Mouse (Mus musculus) liver, embryonic 16.5 days (tissue): ENCODE measurements around the gene Gatm. TPM values are rescaled to one million over a fixed set of nuclear protein-coding genes. Genes with fewer than 3 reads are reported as not detected.
A peak's percentile ranks its signal among the peaks of the same experiment; 100 is the strongest.

Experiments
- ATAC-seq: fragments of 200-750 bp; cut with Nextera tagmentation; 2 replicates; pipeline ENCODE4 v1.8.0; 2017; ENCODE audit warnings: low read depth, mild to moderate bottlenecking, moderate number of reproducible peaks, moderate library complexity
- H3K27ac ChIP-seq: fragments of 300-500 bp; sonication (generic); 2 replicates; pipeline ENCODE4 v1.5.1; 2014; ENCODE audit warnings: mild to moderate bottlenecking, low read length
- H3K27me3 ChIP-seq: fragments of 300-500 bp; sonication (generic); 2 replicates; pipeline ENCODE4 v1.6.1; 2014; ENCODE audit warnings: low read depth, low read length, mixed read lengths; ENCODE audit not compliant: control insufficient read depth, insufficient read depth
- H3K36me3 ChIP-seq: fragments of 300-500 bp; sonication (generic); 2 replicates; pipeline ENCODE4 v1.6.1; 2014; ENCODE audit warnings: mild to moderate bottlenecking; ENCODE audit not compliant: control insufficient read depth, insufficient read depth
- H3K4me1 ChIP-seq: fragments of 300-500 bp; sonication (generic); 2 replicates; pipeline ENCODE4 v1.6.1; 2014; ENCODE audit warnings: low read depth, low read length, mixed read lengths; ENCODE audit not compliant: control insufficient read depth
- H3K4me2 ChIP-seq: fragments of 300-500 bp; sonication (generic); 2 replicates; pipeline ENCODE4 v1.6.1; 2014; ENCODE audit warnings: low read depth, low read length, mixed read lengths
- H3K4me3 ChIP-seq: fragments of 300-500 bp; sonication (generic); 2 replicates; pipeline ENCODE4 v1.5.1; 2014; ENCODE audit warnings: low read depth, mild to moderate bottlenecking, low read length
- H3K9ac ChIP-seq: fragments of 300-500 bp; sonication (generic); 2 replicates; pipeline ENCODE4 v1.6.1; 2014; ENCODE audit warnings: low read depth, low read length
- H3K9me3 ChIP-seq: fragments of 300-500 bp; sonication (generic); replicated peaks from 2 replicates; pipeline ENCODE4 v1.6.1; 2016; ENCODE audit warnings: low read length; ENCODE audit not compliant: control insufficient read depth
- WGBS: fragments of 180-500 bp; shearing (Covaris S2); extraction: QIAGEN DNeasy Blood & Tissue Kit; methylation state at CpG from one replicate; pipeline ENCODE4 v1.1.7; 2014; ENCODE audit not compliant: insufficient replicate concordance; 5-methylcytosine and 5-hydroxymethylcytosine counted together
- polyA plus RNA-seq: library from polyadenylated mRNA; unstranded; fragments of >200 nt; fragmentation: Nextera tagmentation; extraction: Ambion mirVana; gene quantifications from 2 replicates; pipeline ENCODE4 v1.2.1, GENCODE M21; 2015

Gatm gene
- polyA plus RNA-seq: 27.4 and 29.7 TPM in 2 replicates

GRCm38 (mm10) chr2:122610746-122611653 lies at the start of gene Gatm:
Gene Gatm, minus strand, starts transcription at chr2:122611303.
- Histone ChIP-seq H3K27ac (no peak within 1 kb of the TSS), H3K4me1 (no peaks in the 10 kb centered on the region; the same call in 1 of the 2 replicates), H3K4me2 (peak within 1 kb of the TSS; percentile 75), H3K4me3 (peak within 1 kb of the TSS; percentile 59), H3K9me3 (no peaks in the 10 kb centered on the region), H3K36me3 (no peaks in the 10 kb centered on the region), H3K9ac (peak within 1 kb of the TSS; percentile 49), H3K27me3 (peaks cover 3% of the 10 kb centered on the region)
- 4% methylated on average over 48 of the region's 48 CpGs for WGBS
- ATAC-seq: peak; percentile 91

- Histone ChIP-seq H3K36me3 (no peaks in the 10 kb centered on the region), H3K4me2 (no peak overlapping the region), H3K9me3 (no peaks in the 10 kb centered on the region), H3K27me3 (no peaks in the 10 kb centered on the region), H3K4me3 (no peak overlapping the region), H3K9ac (no peak overlapping the region), H3K27ac (no peak overlapping the region), H3K4me1 (no peaks in the 10 kb centered on the region)
- no peak for ATAC-seq
- WGBS: 59% methylated on average over 7 of the region's 7 CpGs
Observed at GRCm38 (mm10) chr2:122659825-122660224, 48.7 kb upstream of the Gatm start.

- Histone ChIP-seq H3K4me1 (no peaks in the 10 kb centered on the region), H3K27ac (no peak overlapping the region), H3K4me3 (no peak overlapping the region), H3K4me2 (no peak overlapping the region), H3K36me3 (no peaks in the 10 kb centered on the region), H3K9ac (no peak overlapping the region), H3K27me3 (no peaks in the 10 kb centered on the region), H3K9me3 (no peaks in the 10 kb centered on the region)
- ATAC-seq: no peak
- 56% methylated on average over 11 of the region's 11 CpGs for WGBS
Observed at GRCm38 (mm10) chr2:122657707-122658524, 46.8 kb upstream of the Gatm start.

- Histone ChIP-seq H3K9ac (no peak overlapping the region), H3K4me1 (no peaks in the 10 kb centered on the region), H3K9me3 (no peaks in the 10 kb centered on the region), H3K4me2 (no peak overlapping the region), H3K36me3 (no peaks in the 10 kb centered on the region), H3K27ac (no peak overlapping the region), H3K27me3 (no peaks in the 10 kb centered on the region), H3K4me3 (no peak overlapping the region)
- WGBS: 47% methylated on average over 9 of the region's 9 CpGs
- no peak for ATAC-seq
Observed at GRCm38 (mm10) chr2:122656767-122657166, 45.7 kb upstream of the Gatm start.

- Histone ChIP-seq H3K4me2 (no peak overlapping the region), H3K27me3 (no peaks in the 10 kb centered on the region), H3K36me3 (no peaks in the 10 kb centered on the region), H3K4me1 (no peaks in the 10 kb centered on the region), H3K9ac (no peak overlapping the region), H3K27ac (no peak overlapping the region), H3K4me3 (no peak overlapping the region), H3K9me3 (no peaks in the 10 kb centered on the region)
- ATAC-seq: no peak
- 43% methylated on average over 2 of the region's 2 CpGs for WGBS
Observed at GRCm38 (mm10) chr2:122656052-122656451, 44.9 kb upstream of the Gatm start.

GRCm38 (mm10) chr2:122652096-122653084 lies 41.3 kb upstream of the Gatm start:
- H3K9me3 ChIP-seq: no peaks in the 10 kb centered on the region
- ATAC-seq: peak; percentile 53

GRCm38 (mm10) chr2:122638673-122639072 lies 27.6 kb upstream of the Gatm start:
- Histone ChIP-seq H3K9ac (no peak overlapping the region), H3K4me3 (no peak overlapping the region), H3K9me3 (no peaks in the 10 kb centered on the region), H3K4me1 (peaks cover 2% of the 10 kb centered on the region; the same call in 1 of the 2 replicates), H3K27me3 (peaks cover 11% of the 10 kb centered on the region), H3K27ac (no peak overlapping the region), H3K36me3 (no peaks in the 10 kb centered on the region), H3K4me2 (no peak overlapping the region)
- ATAC-seq: no peak
- WGBS: 36% methylated on average over 5 of the region's 5 CpGs

More at GRCm38 (mm10) chr2:122652096-122653084, 41.3 kb upstream of the Gatm start:
- peak overlapping the region; percentile 20; the same call in 1 of the 2 replicates for H3K4me2 ChIP-seq
- no peaks in the 10 kb centered on the region for H3K4me1 ChIP-seq
- H3K4me3 ChIP-seq: no peak overlapping the region
- no peak overlapping the region for H3K9ac ChIP-seq
- WGBS: 20% methylated on average over 17 of the region's 17 CpGs
- H3K36me3 ChIP-seq: no peaks in the 10 kb centered on the region
- peak overlapping the region; percentile 22; the same call in 1 of the 2 replicates for H3K27ac ChIP-seq
- no peaks in the 10 kb centered on the region for H3K27me3 ChIP-seq

GRCm38 (mm10) chr2:122638029-122638428 lies 26.9 kb upstream of the Gatm start:
- no peak overlapping the region for H3K27ac ChIP-seq
- H3K9ac ChIP-seq: 0 out of 2 replicates have a peak overlapping the region, but pooled peaks have one; percentile 21
- H3K4me2 ChIP-seq: peak overlapping the region; percentile 56
- H3K36me3 ChIP-seq: peaks cover 4% of the 10 kb centered on the region
- H3K27me3 ChIP-seq: peaks cover 11% of the 10 kb centered on the region
- no peaks in the 10 kb centered on the region for H3K9me3 ChIP-seq
- ATAC-seq: no peak
- H3K4me1 ChIP-seq: peaks cover 2% of the 10 kb centered on the region; the same call in 1 of the 2 replicates
- H3K4me3 ChIP-seq: peak overlapping the region; percentile 52
- WGBS: 31% methylated on average over 12 of the region's 12 CpGs
